Mouse (Mus musculus) heart, embryonic 10.5 days (tissue): Measurements from ENCODE around the gene Lhfpl5. TPM values are rescaled to one million over a fixed set of nuclear protein-coding genes. Genes with fewer than 3 reads are reported as not detected.

Experiments
- DNase-seq: peaks from one replicate; pipeline ENCODE4 v3.0.0-alpha.2; 2017; ENCODE audit warnings: low spot score
- H3K27ac ChIP-seq: fragments of 300-500 bp; sonication (generic); 2 replicates; pipeline ENCODE4 v1.5.1; 2016; ENCODE audit warnings: mild to moderate bottlenecking
- H3K27me3 ChIP-seq: fragments of 300-500 bp; sonication (generic); 2 replicates; pipeline ENCODE4 v1.6.1; 2016; ENCODE audit warnings: mild to moderate bottlenecking; ENCODE audit not compliant: poor library complexity, insufficient read depth, severe bottlenecking
- H3K36me3 ChIP-seq: fragments of 300-500 bp; sonication (generic); 2 replicates; pipeline ENCODE4 v1.6.1; 2016; ENCODE audit warnings: mild to moderate bottlenecking, moderate library complexity
- H3K4me1 ChIP-seq: fragments of 300-500 bp; sonication (generic); 2 replicates; pipeline ENCODE4 v1.6.1; 2016; ENCODE audit warnings: mild to moderate bottlenecking
- H3K4me3 ChIP-seq: fragments of 300-500 bp; sonication (generic); 2 replicates; pipeline ENCODE4 v1.5.1; 2016; ENCODE audit warnings: mild to moderate bottlenecking, moderate library complexity
- H3K9me3 ChIP-seq: fragments of 300-500 bp; sonication (generic); 2 replicates; pipeline ENCODE4 v1.6.1; 2016; ENCODE audit warnings: mild to moderate bottlenecking, moderate library complexity
- WGBS: fragments of 180-500 bp; shearing (Covaris S2); methylation state at CpG from one replicate; pipeline ENCODE4 v1.1.7; 2016; 5-methylcytosine and 5-hydroxymethylcytosine counted together
- polyA plus RNA-seq: library from polyadenylated mRNA; unstranded; fragments of >200 nt; fragmentation: Nextera tagmentation; extraction: Ambion mirVana; gene quantifications from 2 replicates; pipeline ENCODE4 v1.2.1, GENCODE M21; 2016

Gene Lhfpl5
- polyA plus RNA-seq, 1 experiment from 2014 or later = 0.41 TPM

GRCm38 (mm10) chr17:28586509-28586908 lies 11.1 kb downstream of the Lhfpl5 start:
- no peak for DNase-seq
- 88% methylated on average over 3 of the region's 3 CpGs for WGBS
- H3K36me3 ChIP-seq = peaks cover 46% of the 10 kb centered on the region

GRCm38 (mm10) chr17:28588591-28588990 lies 13.2 kb downstream of the Lhfpl5 start:
- no peak overlapping the region for H3K4me3 ChIP-seq
- WGBS = 76% methylated on average over 2 of the region's 2 CpGs
- H3K4me1 ChIP-seq = no peaks in the 10 kb centered on the region
- no peaks in the 10 kb centered on the region for H3K27me3 ChIP-seq
- DNase-seq = no peak
- H3K9me3 ChIP-seq = no peaks in the 10 kb centered on the region
- no peak overlapping the region for H3K27ac ChIP-seq
- peaks cover 66% of the 10 kb centered on the region for H3K36me3 ChIP-seq

More at GRCm38 (mm10) chr17:28586509-28586908, 11.1 kb downstream of the Lhfpl5 start:
- Histone ChIP-seq H3K4me1 (no peaks in the 10 kb centered on the region), H3K9me3 (no peaks in the 10 kb centered on the region), H3K4me3 (no peak overlapping the region), H3K27ac (no peak overlapping the region), H3K27me3 (no peaks in the 10 kb centered on the region)

GRCm38 (mm10) chr17:28590596-28590995 lies 15.2 kb downstream of the Lhfpl5 start:
- H3K36me3 ChIP-seq = peaks cover 80% of the 10 kb centered on the region
- 80% methylated on average over 3 of the region's 3 CpGs for WGBS
- H3K27me3 ChIP-seq = no peaks in the 10 kb centered on the region
- no peaks in the 10 kb centered on the region for H3K4me1 ChIP-seq
- H3K4me3 ChIP-seq = no peak overlapping the region
- no peak for DNase-seq
- no peak overlapping the region for H3K27ac ChIP-seq
- H3K9me3 ChIP-seq = no peaks in the 10 kb centered on the region

GRCm38 (mm10) chr17:28591476-28591875 lies 16.0 kb downstream of the Lhfpl5 start:
- no peaks in the 10 kb centered on the region for H3K27me3 ChIP-seq
- H3K9me3 ChIP-seq = no peaks in the 10 kb centered on the region
- no peaks in the 10 kb centered on the region for H3K4me1 ChIP-seq
- 80% methylated on average over 5 of the region's 5 CpGs for WGBS
- H3K36me3 ChIP-seq = peaks cover 89% of the 10 kb centered on the region
- no peak overlapping the region for H3K4me3 ChIP-seq
- H3K27ac ChIP-seq = no peak overlapping the region
- no peak for DNase-seq

GRCm38 (mm10) chr17:28592998-28593397 lies 17.6 kb downstream of the Lhfpl5 start:
- peaks cover 89% of the 10 kb centered on the region for H3K36me3 ChIP-seq
- DNase-seq = peak; percentile 91
- H3K9me3 ChIP-seq = no peaks in the 10 kb centered on the region
- H3K4me1 ChIP-seq = no peaks in the 10 kb centered on the region
- no peak overlapping the region for H3K4me3 ChIP-seq
- no peak overlapping the region for H3K27ac ChIP-seq
- H3K27me3 ChIP-seq = no peaks in the 10 kb centered on the region
- 34% methylated on average over 4 of the region's 4 CpGs for WGBS

GRCm38 (mm10) chr17:28593965-28594364 lies 18.5 kb downstream of the Lhfpl5 start:
- no peak overlapping the region for H3K27ac ChIP-seq
- H3K27me3 ChIP-seq = no peaks in the 10 kb centered on the region
- 46% methylated on average over 4 of the region's 4 CpGs for WGBS
- H3K36me3 ChIP-seq = peaks cover 89% of the 10 kb centered on the region
- H3K4me1 ChIP-seq = no peaks in the 10 kb centered on the region
- no peak overlapping the region for H3K4me3 ChIP-seq
- no peaks in the 10 kb centered on the region for H3K9me3 ChIP-seq
- DNase-seq = no peak

GRCm38 (mm10) chr17:28600780-28601179 lies 25.3 kb downstream of the Lhfpl5 start:
- H3K9me3 ChIP-seq = no peaks in the 10 kb centered on the region
- WGBS = 85% methylated on average over 5 of the region's 5 CpGs

GRCm38 (mm10) chr17:28601557-28602250 lies 26.3 kb downstream of the Lhfpl5 start:
- H3K27me3 ChIP-seq = no peaks in the 10 kb centered on the region
- no peak for DNase-seq
- WGBS = 92% methylated on average over 9 of the region's 9 CpGs
- H3K9me3 ChIP-seq = no peaks in the 10 kb centered on the region
- no peaks in the 10 kb centered on the region for H3K4me1 ChIP-seq
- H3K27ac ChIP-seq = no peak overlapping the region
- H3K4me3 ChIP-seq = no peak overlapping the region
- H3K36me3 ChIP-seq = peaks cover 93% of the 10 kb centered on the region

More at GRCm38 (mm10) chr17:28600780-28601179, 25.3 kb downstream of the Lhfpl5 start:
- no peak overlapping the region for H3K4me3 ChIP-seq
- H3K27ac ChIP-seq = no peak overlapping the region
- no peak for DNase-seq
- H3K27me3 ChIP-seq = no peaks in the 10 kb centered on the region
- H3K4me1 ChIP-seq = no peaks in the 10 kb centered on the region
- peaks cover 93% of the 10 kb centered on the region for H3K36me3 ChIP-seq

GRCm38 (mm10) chr17:28609543-28609942 lies 34.1 kb downstream of the Lhfpl5 start:
- Histone ChIP-seq H3K36me3 (peaks cover 48% of the 10 kb centered on the region), H3K4me1 (no peaks in the 10 kb centered on the region), H3K27me3 (no peaks in the 10 kb centered on the region), H3K9me3 (no peaks in the 10 kb centered on the region), H3K27ac (no peak overlapping the region), H3K4me3 (no peak overlapping the region)
- DNase-seq = no peak
- WGBS = 82% methylated on average over 3 of the region's 3 CpGs

GRCm38 (mm10) chr17:28612603-28613002 lies 37.2 kb downstream of the Lhfpl5 start:
- H3K4me1 ChIP-seq = no peaks in the 10 kb centered on the region
- 58% methylated on average over 2 of the region's 2 CpGs for WGBS
- no peak overlapping the region for H3K4me3 ChIP-seq
- H3K27me3 ChIP-seq = no peaks in the 10 kb centered on the region
- H3K9me3 ChIP-seq = no peaks in the 10 kb centered on the region
- H3K27ac ChIP-seq = no peak overlapping the region
- no peak for DNase-seq
- peaks cover 33% of the 10 kb centered on the region for H3K36me3 ChIP-seq

GRCm38 (mm10) chr17:28613096-28613495 lies 37.7 kb downstream of the Lhfpl5 start:
- H3K27me3 ChIP-seq = no peaks in the 10 kb centered on the region
- no peak overlapping the region for H3K4me3 ChIP-seq
- H3K4me1 ChIP-seq = peaks cover 2% of the 10 kb centered on the region; the same call in 1 of the 2 replicates
- 80% methylated on average over 6 of the region's 6 CpGs for WGBS
- no peak for DNase-seq
- peaks cover 29% of the 10 kb centered on the region for H3K36me3 ChIP-seq
- no peak overlapping the region for H3K27ac ChIP-seq
- no peaks in the 10 kb centered on the region for H3K9me3 ChIP-seq

- Histone ChIP-seq H3K36me3 (peaks cover 39% of the 10 kb centered on the region), H3K27ac (no peak overlapping the region), H3K27me3 (no peaks in the 10 kb centered on the region), H3K4me3 (no peak overlapping the region), H3K4me1 (peaks cover 10% of the 10 kb centered on the region), H3K9me3 (no peaks in the 10 kb centered on the region)
- no peak for DNase-seq
- 92% methylated on average over 4 of the region's 4 CpGs for WGBS
Observed at GRCm38 (mm10) chr17:28615332-28615731, 39.9 kb downstream of the Lhfpl5 start.

- Histone ChIP-seq H3K27me3 (no peaks in the 10 kb centered on the region), H3K36me3 (peaks cover 39% of the 10 kb centered on the region), H3K4me1 (peaks cover 24% of the 10 kb centered on the region), H3K27ac (no peak overlapping the region), H3K4me3 (no peak overlapping the region), H3K9me3 (no peaks in the 10 kb centered on the region)
- 91% methylated on average over 10 of the region's 10 CpGs for WGBS
- DNase-seq = no peak
Observed at GRCm38 (mm10) chr17:28617636-28618035, 42.2 kb downstream of the Lhfpl5 start.

- Histone ChIP-seq H3K36me3 (peaks cover 39% of the 10 kb centered on the region), H3K4me3 (no peak overlapping the region), H3K27ac (no peak overlapping the region), H3K27me3 (no peaks in the 10 kb centered on the region), H3K9me3 (no peaks in the 10 kb centered on the region), H3K4me1 (peaks cover 25% of the 10 kb centered on the region)
- 68% methylated on average over 7 of the region's 7 CpGs for WGBS
- DNase-seq = peak; percentile 86
Observed at GRCm38 (mm10) chr17:28618124-28618523, 42.7 kb downstream of the Lhfpl5 start.
